Mouse (Mus musculus) midbrain, embryonic 13.5 days (tissue): Measurements from ENCODE around the gene Trappc3. TPM values are rescaled to one million over a fixed set of nuclear protein-coding genes. Genes with fewer than 3 reads are reported as not detected.

Experiments used
- ATAC-seq: fragments of 200-750 bp; cut with Nextera tagmentation; 2 replicates; pipeline ENCODE4 v1.8.0; 2017; ENCODE audit warnings: mild to moderate bottlenecking, moderate TSS enrichment, moderate library complexity
- H3K27ac ChIP-seq: fragments of 300-500 bp; sonication (generic); 2 replicates; pipeline ENCODE4 v1.5.1; 2015; ENCODE audit warnings: inconsistent platforms, mild to moderate bottlenecking, moderate library complexity
- H3K27me3 ChIP-seq: fragments of 300-500 bp; sonication (generic); 2 replicates; pipeline ENCODE4 v1.6.1; 2015; ENCODE audit warnings: mild to moderate bottlenecking, inconsistent platforms
- H3K36me3 ChIP-seq: fragments of 300-500 bp; sonication (generic); 2 replicates; pipeline ENCODE4 v1.6.1; 2015; ENCODE audit warnings: mild to moderate bottlenecking, inconsistent platforms
- H3K4me1 ChIP-seq: fragments of 300-500 bp; sonication (generic); replicated peaks from 2 replicates; pipeline ENCODE4 v1.6.1; 2015; ENCODE audit warnings: inconsistent platforms
- H3K4me2 ChIP-seq: fragments of 300-500 bp; sonication (generic); replicated peaks from 2 replicates; pipeline ENCODE4 v1.6.1; 2015; ENCODE audit warnings: moderate library complexity, mild to moderate bottlenecking, inconsistent platforms
- H3K4me3 ChIP-seq: fragments of 300-500 bp; sonication (generic); replicated peaks from 2 replicates; pipeline ENCODE4 v1.5.1; 2015; ENCODE audit warnings: mild to moderate bottlenecking, inconsistent platforms
- H3K9ac ChIP-seq: fragments of 300-500 bp; sonication (generic); replicated peaks from 2 replicates; pipeline ENCODE4 v1.6.1; 2015; ENCODE audit warnings: mild to moderate bottlenecking, inconsistent platforms
- H3K9me3 ChIP-seq: fragments of 300-500 bp; sonication (generic); 2 replicates; pipeline ENCODE4 v1.6.1; 2016; ENCODE audit warnings: mild to moderate bottlenecking, inconsistent platforms
- WGBS: fragments of 180-500 bp; shearing (Covaris S2); methylation state at CpG from one replicate; pipeline ENCODE4 v1.1.7; 2015; 5-methylcytosine and 5-hydroxymethylcytosine counted together
- polyA plus RNA-seq: library from polyadenylated mRNA; unstranded; fragments of >200 nt; fragmentation: Nextera tagmentation; extraction: Ambion mirVana; gene quantifications from 2 replicates; pipeline ENCODE4 v1.2.1, GENCODE M21; 2015

Gene Trappc3
- polyA plus RNA-seq, 1 experiment from 2014 or later: 149 TPM

DNA sequence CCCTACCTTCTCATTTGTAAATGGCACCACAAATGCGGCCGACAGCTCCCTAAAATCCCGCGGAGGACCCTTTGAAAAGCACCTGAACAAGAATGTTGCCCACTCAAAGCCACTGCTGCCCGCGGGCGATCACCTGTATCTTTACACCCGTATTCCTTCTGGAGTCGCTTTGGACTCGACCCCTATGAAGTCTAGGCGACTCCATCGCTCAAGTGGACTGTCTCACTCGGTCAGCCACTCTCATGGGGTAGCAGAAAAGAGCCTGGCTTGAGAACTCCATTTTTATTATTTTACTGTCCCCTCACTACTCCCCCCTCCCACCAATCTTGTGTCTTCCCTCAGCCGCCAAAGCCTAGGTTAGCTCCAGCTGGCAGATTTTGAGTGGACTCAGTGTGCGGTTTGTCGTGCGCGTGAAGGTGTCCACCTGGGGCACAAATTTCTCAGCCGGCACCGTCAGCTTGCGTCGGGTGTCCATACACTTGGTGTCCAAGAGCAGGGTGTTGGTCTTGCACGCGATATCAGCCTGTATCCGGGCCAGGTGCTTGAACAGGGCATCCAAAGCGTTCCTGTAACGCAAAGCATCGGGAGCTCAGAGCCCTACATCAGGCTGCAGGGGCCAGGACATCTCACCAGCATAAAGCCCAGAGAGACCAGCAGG is 59.9 kb downstream of the Trappc3 start:
- Histone ChIP-seq H3K9ac (peak overlapping the region; percentile 41; the same call in 1 of the 2 replicates), H3K4me3 (peak overlapping the region; percentile 81), H3K27ac (no peak overlapping the region), H3K4me1 (peaks cover 19% of the 10 kb centered on the region), H3K4me2 (peak overlapping the region; percentile 69), H3K27me3 (peaks cover 20% of the 10 kb centered on the region), H3K9me3 (no peaks in the 10 kb centered on the region), H3K36me3 (peaks cover 18% of the 10 kb centered on the region)
- 54% methylated on average over 28 of the region's 28 CpGs for WGBS
- ATAC-seq: peak; percentile 68

DNA sequence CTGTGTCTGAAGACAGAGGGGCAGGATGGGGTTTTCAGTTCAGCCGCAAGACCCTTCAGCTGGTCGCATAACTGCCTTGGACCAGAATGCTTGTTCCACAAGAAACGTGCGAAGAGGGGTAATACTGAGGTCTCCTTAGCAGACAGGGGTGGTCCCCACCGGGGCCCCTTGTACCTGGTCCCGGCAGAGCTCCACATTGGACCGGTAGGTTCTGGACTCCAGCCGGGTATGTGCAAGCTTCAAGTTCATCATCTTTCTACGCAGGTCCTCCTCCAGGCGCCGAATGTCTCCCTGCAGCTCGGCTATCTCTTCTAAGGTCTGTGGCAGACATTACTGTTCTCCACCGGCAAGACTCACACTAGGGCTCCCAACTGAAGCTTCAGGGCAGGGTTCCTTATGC is 60.5 kb downstream of the Trappc3 start:
- Histone ChIP-seq H3K4me1 (peaks cover 19% of the 10 kb centered on the region), H3K27me3 (peaks cover 20% of the 10 kb centered on the region), H3K4me2 (no peak overlapping the region), H3K4me3 (no peak overlapping the region), H3K9me3 (no peaks in the 10 kb centered on the region), H3K27ac (no peak overlapping the region), H3K36me3 (peaks cover 12% of the 10 kb centered on the region), H3K9ac (no peak overlapping the region)
- 96% methylated on average over 13 of the region's 13 CpGs for WGBS
- no peak for ATAC-seq

DNA sequence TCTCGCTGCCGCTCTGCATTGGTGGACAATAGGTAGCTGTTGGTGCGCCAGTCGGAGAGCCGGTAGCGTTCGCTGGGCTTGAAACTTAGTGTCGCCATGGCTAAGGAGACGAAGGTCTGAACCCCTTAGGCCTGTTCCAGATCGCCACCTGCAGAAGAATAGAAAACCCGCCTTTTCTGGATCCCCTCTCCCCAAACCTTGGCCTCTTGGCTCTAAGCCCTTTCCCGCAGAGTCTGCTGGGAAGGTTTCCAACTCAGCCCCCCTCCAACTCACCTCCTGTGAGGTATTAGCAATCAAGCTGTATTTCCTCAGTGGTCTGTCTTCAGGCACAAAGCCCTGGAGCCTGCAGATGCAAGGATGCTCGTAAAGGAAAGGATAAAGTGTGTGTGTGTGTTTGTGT is 62.7 kb downstream of the Trappc3 start:
- H3K27ac ChIP-seq: no peak overlapping the region
- no peaks in the 10 kb centered on the region for H3K9me3 ChIP-seq
- H3K27me3 ChIP-seq: peaks cover 20% of the 10 kb centered on the region
- H3K36me3 ChIP-seq: no peaks in the 10 kb centered on the region
- no peak overlapping the region for H3K4me3 ChIP-seq
- H3K4me1 ChIP-seq: peaks cover 16% of the 10 kb centered on the region
- WGBS: 19% methylated on average over 13 of the region's 13 CpGs
- peak overlapping the region; percentile 5; the same call in 1 of the 2 replicates for H3K4me2 ChIP-seq
- ATAC-seq: no peak
- no peak overlapping the region for H3K9ac ChIP-seq

DNA sequence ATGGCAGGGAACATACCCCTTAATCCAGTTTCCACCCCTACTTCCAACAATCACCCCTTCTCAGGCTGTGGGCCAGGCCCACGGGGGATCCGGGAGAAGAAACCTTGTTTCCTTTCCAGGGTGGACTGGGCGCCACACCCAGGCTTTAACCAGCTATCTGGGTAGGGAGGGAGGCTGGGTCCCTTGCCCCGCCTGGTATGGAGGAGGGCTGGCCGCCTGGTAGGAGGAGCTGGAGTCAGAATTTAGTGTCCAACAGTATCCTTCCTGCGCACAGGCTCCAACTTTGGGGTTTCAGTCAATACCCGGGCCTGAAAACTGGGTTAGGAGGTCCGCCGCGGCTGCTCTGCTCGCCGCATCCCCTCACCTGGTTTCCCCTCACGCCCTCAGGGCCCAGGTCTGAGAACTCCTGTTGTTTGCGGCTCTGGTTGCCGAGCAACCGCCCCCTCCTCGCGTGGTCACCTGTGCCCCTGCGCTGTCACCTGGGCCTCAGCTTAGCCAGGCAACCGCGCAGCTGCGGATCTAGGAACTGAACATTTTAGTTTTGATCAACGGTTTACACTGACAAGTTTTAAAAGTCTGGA is 63.2 kb downstream of the Trappc3 start, which contains the start of gene Tekt2:
Gene Tekt2, minus strand, starts transcription at position 408 of the 581 bp plus-strand sequence.
- WGBS: 13% methylated on average over 23 of the region's 23 CpGs
- Histone ChIP-seq H3K4me1 (peaks cover 11% of the 10 kb centered on the region), H3K9ac (0 out of 2 replicates have a peak within 1 kb of the TSS, but pooled peaks have one; percentile 1), H3K27me3 (peaks cover 20% of the 10 kb centered on the region), H3K4me3 (no peak within 1 kb of the TSS), H3K9me3 (no peaks in the 10 kb centered on the region), H3K4me2 (peak within 1 kb of the TSS; percentile 5), H3K36me3 (no peaks in the 10 kb centered on the region), H3K27ac (no peak within 1 kb of the TSS)
- ATAC-seq: no peak

Other genes with a start within 250 kb of the Trappc3 start
- 0.45 and 0.57 TPM in 2 replicates for gene Csf3r, start 237.8 kb upstream of the Trappc3 start, polyA plus RNA-seq
- gene Mrps15, start 215.4 kb upstream of the Trappc3 start, polyA plus RNA-seq: 122 and 130 TPM in 2 replicates
- gene Oscp1, start 203.8 kb upstream of the Trappc3 start, polyA plus RNA-seq: 35.5 and 36.2 TPM in 2 replicates
- 45.9 and 52.1 TPM in 2 replicates for gene Lsm10, start 165.7 kb upstream of the Trappc3 start, polyA plus RNA-seq
- gene Stk40, start 158.4 kb upstream of the Trappc3 start, polyA plus RNA-seq: 35.7 and 37.0 TPM in 2 replicates
- gene Eva1b, start 114.6 kb upstream of the Trappc3 start, polyA plus RNA-seq: 10.3 and 12.9 TPM in 2 replicates
- 0.55 and 1.0 TPM in 2 replicates for gene Sh3d21, start 98.8 kb upstream of the Trappc3 start, polyA plus RNA-seq
- gene Thrap3, start 59.6 kb upstream of the Trappc3 start, polyA plus RNA-seq: 174 and 180 TPM in 2 replicates
- gene Map7d1, start 6.0 kb upstream of the Trappc3 start, polyA plus RNA-seq: 64.1 and 89.5 TPM in 2 replicates
- 1.0 and 1.5 TPM in 2 replicates for gene Col8a2, start 24.5 kb downstream of the Trappc3 start, polyA plus RNA-seq
- gene Adprhl2, start 59.4 kb downstream of the Trappc3 start, polyA plus RNA-seq: 78.9 and 81.8 TPM in 2 replicates
- gene Tekt2, start 63.4 kb downstream of the Trappc3 start, polyA plus RNA-seq: 6.9 and 8.9 TPM in 2 replicates
- gene Ago3, start 167.2 kb downstream of the Trappc3 start, polyA plus RNA-seq: 17.7 and 18.4 TPM in 2 replicates
- gene Ago1, start 206.3 kb downstream of the Trappc3 start, polyA plus RNA-seq: 18.5 and 19.5 TPM in 2 replicates